Mouse (Mus musculus) natural killer cell, adult 2 months (primary cell): ENCODE measurements around the gene Nrxn3.

Experiments used
- DNase-seq, 2 experiments: peaks; one replicate each; pipeline ENCODE4 v3.0.0; 2022; ENCODE audit warnings: low spot score in 2 of 2

The Nrxn3 gene

DNA sequence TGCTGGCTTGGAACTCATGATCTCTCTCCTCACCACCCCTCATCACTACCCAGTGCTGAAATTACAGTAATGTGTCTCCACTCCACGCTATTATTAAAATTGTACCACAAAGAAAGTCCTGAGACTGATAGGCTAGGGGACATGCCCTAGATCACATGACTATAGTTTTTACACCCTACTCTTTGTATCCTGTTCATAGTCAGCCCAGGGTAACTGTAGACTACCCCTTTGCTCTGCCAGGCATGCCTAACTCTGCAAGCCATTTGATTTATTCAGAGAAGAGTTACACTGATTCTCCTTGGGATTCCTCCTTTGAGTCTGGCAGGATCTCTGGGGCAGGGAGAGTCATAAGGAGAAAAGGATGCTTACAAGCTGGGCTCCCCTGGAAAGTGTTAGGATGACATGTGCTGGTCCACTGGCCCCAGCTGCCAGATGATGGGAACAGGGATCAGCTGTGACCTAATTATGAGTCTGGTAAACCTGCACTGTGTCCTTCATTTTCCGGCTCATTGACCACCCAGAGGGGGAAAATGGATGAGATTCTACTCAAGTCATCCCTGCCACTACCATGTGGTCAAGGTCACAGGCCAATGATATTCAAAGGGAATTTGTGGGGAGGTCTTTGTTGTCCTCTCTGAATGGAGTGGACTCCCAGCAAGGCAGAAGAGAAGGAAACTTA lies 318.9 kb downstream of the Nrxn3 start:
- DNase-seq: no peak

DNA sequence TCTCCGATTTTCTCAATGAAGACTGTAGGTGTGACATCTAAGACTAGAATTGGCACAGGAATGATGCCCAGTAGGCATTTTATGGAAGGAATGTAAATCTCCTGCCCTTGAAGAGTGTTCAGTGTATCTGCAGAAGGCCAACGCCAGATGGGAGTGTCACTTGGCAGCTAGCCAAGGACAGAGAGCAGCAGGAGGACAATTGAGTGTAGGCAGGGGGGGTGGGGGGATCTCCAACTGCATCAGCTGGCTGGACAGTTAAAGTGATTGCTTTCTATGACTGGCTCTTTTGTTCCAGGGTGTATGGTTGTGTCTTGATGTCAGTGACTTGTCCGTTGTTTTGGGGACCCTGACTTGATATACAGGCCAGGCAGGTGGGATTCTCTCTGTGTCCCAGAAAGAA lies 326.6 kb downstream of the Nrxn3 start:
- no peak for DNase-seq

DNA sequence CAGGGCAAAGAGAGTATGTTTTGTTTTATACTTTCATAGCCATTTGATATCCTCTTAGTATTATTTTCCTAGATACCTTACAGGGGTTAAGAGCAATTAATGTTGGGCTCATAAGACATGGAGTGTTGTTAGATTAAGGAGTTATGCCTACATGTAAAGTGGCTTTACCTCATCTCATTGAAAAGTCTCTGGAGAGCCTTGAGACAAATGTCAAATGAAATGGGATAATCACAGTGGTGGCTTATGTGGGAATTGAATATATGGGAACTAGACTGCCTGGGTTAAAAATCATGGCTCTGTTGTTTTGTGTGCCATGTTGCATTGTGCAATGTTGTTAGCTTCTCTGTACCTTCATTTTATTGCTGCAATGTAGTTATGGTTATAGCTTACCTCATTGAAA lies 327.0 kb downstream of the Nrxn3 start:
- DNase-seq: no peak

DNA sequence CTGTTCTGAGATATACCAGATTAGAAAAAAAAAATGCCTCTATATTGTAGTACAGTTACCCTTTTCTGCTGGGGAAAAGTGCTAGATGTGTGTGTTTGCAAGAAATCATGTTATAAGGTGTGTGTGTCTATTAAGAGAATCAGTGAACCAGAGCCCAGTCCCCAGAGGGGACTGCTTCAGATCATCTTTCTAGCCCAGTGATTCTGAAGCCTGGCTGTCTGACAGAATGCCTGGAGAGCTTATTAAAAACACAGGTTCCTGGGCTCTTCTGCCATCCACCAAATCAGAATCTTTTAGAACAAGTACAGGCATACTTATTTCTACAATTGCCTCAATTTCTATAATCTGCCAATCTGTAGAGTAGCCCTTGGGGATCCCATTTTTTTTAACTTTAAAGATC lies 349.8 kb downstream of the Nrxn3 start:
- DNase-seq: no peak

DNA sequence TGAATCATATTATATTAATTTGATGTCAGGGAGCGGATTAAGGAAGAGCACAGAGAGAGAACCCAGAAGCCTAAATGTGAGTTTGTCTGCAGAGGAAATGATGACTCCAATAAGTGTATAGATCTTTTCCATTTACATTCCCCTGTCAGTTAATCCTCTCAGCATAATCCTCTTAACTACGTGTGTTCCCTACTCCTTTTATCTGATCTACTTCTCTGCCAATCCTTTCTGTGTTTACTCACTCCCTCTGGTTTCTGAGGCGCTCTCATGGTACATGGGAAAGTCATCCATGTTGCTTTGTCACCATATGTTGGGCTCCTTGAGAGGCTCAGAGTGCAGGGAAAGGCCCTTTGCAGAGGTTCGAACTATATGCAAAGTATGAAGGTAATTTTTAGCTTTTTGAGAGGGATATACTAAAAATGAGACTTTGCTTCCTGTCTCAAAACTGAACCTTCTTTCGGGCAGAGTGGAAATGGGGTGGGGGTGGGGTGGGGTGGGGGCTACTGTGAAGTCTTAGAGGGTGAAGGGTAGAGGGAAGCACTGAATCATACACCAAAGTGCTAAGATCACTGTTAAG lies 350.6 kb downstream of the Nrxn3 start:
- no peak for DNase-seq

DNA sequence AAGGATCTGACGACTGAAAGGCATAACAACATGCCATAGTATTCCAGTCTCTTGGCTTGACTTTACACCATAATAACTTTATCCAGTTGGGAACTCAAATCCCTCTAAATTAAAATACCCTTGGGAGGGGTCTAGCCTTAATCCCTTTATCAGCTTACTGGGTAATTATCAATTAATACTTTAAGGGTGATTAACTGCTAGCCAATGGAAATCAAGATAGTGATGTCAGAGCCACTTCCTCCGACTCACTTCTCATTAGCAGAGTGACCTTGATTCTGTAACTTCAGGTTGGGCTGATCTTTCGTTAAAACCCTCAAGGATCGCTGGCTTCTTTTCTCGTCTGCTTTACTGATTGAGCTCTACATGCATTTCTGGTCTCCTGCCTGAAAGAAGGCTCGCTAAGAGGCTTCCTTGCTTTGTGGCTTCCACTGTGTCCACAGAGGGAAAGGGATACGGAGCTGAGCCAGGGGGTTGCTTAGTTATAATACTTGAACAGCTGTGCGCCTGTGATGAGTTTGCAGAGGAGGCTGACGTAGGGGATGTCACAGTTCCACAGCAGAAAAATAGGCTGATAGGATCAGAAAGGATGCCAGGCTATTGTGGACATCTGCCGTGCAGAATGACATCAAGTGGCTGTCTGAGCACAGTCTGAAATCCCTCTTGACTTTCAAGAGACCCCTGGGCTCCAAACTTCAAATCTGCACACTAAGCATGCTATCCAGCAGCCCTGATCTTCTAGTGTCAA lies 352.0 kb downstream of the Nrxn3 start:
- DNase-seq: no peak

DNA sequence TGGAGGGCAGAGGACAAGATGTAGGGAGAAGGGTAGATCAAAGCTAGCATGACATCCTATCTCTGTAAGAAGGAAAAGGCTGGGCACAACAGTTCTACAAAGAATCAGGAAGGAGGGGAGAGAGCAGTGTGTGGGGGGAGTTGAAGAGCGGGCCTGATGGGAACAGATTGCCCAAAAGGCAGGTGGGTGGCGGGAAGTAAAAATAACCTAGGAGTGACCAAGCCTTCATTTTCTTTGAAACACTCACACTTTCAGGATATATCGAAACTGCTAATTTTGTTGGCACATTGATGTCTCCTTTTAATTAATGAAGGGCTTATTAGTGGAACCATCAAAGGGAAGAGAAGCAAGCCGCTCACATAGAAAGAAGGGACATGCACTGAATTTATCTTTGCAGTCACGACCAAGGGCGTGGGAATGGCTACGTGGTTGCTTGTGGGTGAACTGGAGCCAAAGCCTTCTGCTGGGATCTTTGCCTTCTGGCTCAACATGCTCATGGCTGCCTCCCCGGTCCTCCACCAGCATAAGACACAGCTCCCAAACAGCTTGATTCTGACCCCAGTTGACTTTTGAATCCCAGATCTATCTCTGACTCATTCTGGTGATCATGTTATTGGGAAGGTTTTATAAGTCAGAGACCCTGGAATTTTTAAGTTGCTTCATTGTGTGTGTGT lies 371.3 kb downstream of the Nrxn3 start:
- no peak for DNase-seq

DNA sequence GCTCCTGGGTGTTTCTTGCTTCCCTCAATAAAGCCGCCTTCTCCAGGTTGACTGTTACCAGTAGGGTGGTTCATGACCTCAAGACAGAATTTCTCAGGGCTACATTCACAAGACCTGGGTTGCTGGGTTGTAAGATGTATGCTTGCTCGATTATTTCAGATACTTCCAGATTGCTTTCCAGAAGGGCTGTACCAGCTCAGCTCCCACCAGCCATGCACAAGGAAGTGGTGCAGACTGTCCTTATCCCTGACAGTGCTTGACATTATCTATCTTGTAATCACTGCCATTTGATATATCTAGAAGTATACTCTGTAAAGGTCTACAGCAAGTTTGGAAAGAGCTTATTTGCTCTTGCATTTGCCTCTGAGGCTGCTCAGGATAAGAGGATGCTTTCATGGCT lies 374.9 kb downstream of the Nrxn3 start:
- DNase-seq: no peak

DNA sequence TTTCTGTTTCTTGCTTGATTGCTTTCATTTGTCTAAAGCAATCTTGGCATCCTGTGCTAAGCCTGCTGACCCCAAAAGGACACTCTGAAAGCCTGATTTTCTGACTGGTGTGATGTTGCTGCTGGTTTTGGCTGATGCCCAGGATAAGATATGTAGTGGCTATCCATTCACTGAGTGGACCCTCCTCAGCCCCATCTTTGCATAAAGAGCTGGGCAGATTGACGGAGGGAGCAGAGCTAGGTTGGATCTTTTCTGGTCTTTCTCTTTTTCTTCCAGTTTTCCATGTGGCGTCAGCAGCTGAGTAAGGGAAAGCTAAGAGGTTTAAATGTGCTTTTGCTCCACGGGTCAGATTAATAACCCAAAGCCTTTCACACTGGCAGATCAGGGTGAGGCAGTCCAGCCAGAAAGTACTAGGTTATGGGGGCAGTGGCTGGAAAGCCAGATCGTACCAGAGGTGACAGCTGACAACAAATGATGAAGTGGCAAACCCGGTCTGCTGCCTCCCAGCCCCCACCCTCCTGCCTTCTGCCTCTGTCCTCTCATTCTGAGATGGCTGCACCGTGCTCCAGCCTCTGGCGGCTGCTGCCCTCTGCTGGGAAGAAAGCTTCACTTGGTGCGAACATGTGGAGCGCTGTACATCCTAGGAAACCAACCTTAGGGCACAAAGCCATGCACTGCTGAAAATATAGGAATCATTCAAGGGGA lies 383.5 kb downstream of the Nrxn3 start:
- no peak for DNase-seq

DNA sequence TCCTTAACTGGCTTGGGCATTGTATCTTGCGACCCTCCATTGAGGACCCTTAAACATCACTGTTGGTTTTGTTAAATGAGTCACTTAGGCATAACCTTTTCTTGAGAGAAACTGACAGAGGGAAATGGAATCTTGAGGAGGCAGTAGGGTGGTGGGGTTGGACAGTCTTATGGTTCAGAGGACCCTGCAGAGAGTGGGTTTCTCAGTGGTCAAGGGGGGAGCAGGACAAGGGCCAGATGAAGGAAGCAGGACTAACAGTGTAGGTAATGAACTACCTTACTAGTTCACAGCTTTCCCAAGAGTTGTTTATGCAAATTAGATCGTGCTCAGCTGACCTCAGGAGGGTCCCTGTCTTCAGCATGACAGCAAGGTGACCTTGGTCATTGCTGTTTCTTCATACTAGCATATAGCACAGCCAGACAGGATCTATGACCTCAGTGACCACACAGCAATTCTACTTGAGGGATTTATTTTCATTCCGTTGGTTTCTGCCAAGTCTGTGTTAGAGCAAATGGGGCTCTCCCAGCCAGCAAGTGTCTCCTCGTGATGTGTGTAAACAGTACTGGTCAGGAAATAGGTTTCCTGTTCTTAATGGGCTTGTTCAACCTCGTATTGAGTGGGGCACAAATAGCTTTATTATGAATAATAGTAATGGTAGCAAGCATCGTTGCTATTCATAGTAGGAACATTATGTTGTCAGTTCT lies 384.4 kb downstream of the Nrxn3 start:
- no peak for DNase-seq

DNA sequence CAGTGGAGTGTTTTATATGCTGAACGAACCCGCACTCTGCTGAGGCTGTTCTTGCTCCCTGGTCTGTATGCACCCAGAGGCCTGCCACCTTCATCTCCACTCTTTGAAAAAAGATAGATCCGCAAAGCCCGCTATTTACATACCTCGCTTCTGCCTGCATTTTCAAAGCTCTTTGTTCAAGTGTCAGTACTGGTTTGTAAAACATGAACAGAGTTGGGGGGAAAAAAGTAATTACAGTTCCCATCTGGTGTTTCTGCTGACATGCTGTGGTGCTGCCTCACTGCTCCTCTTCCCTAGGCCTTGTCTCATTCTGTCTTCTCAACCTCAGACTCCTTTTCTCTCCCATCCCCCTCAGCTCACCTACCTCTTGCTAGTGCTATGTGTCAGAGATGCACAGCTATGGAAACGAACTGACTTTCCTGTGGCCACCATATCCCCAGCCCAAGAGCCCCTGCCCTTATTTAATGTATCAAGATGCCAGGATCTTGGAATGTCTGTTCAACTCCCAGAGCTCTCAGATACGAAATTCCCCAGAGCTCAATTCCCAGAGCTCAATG lies 387.2 kb downstream of the Nrxn3 start:
- no peak for DNase-seq

DNA sequence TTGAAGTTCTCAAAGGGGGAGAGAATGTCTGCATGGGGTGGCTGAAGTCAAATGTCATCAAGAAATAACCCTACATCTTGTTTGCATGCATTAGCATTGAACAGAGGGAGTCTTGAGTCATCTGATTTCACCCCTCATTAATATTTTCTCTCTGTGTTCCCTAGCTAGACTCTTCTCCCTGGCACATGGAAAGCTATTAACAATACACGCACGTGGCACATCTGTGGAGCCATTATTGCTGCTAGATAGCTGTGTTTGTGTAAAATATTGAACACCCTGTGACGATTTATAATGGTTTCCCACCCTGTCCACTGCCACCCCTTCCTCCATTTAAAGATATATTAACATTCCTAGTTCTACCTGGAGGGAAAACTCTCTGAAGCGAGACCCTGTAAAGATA lies 405.9 kb downstream of the Nrxn3 start:
- DNase-seq: no peak

DNA sequence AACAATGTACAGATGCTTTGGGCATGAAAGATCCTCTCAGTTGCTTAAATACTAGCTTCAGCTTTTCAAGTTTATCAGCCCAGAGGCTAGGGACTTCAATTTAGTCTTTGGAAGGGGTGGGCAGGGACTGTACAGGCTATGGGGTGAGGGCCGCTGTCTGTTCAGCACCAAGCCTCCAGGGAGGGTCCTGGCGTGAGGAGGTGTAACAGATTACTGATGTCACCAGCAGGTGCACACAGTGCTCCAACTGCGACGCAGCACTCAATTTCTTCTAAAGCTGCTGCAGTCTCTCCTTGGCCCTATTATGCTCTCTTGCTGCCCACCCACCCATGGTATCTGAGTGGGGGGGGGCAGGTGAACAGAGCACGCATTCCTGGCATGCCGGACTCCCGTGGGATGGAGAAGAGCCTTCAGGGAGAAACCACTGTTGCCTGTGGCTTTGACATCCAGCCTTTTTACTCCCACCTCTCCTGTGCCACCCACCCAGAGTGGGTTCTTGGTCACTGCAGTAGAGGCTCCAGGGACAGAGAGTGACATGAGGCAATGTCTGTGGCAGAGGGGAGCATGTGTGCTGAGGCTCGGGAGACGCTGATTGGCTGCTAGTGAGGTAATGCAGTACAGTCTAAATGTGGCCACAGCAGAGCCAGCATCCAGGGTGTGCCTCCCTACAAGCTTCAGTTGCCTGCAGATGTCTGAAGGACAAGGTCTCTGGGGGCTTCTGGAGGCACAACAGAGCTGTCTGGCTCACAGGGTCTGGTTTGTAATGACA lies 406.6 kb downstream of the Nrxn3 start:
- DNase-seq: no peak

DNA sequence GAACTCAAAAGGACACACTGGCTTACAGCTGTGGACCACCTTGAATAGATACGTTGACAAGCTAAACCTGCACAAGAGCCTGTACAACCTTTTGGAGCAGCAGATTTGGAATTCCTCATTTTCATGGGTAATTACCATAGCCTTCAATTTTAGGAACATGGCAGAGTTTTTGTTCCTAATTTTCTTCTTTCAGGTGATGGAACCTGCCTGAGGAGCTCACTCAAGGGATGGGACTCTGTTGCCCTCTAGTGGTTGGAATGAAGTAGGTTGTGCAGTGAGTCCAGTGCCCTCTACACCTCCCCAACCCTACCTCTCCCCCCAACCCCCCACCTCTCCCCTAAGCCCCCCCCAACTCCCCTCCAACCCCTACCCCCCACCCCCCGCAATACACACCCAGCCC lies 411.7 kb downstream of the Nrxn3 start:
- DNase-seq: no peak

DNA sequence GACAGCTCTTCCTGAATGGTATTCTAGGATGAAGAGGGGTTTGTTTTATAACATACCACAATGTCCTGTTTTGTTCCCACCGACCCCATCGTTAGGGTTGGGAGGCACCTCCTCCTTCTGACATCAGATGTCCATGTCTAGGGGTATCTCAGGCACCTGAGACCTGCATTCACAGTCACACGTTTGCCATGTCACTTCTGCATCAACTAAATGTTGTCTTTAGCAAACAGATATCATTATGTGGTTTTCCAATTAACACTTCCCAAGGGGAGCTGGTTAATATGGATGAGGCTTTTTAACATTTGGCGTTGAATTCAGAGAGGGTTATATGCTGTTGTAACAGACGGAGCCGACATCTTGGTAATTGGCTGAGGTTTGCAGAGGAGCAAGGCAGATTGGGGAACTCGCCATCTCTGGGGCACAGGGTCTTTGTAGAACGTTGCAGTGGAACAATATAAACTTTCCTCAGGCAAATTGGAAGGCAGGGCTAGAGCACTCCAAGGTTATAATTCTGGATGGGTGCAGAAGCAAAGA lies 412.2 kb downstream of the Nrxn3 start:
- no peak for DNase-seq

DNA sequence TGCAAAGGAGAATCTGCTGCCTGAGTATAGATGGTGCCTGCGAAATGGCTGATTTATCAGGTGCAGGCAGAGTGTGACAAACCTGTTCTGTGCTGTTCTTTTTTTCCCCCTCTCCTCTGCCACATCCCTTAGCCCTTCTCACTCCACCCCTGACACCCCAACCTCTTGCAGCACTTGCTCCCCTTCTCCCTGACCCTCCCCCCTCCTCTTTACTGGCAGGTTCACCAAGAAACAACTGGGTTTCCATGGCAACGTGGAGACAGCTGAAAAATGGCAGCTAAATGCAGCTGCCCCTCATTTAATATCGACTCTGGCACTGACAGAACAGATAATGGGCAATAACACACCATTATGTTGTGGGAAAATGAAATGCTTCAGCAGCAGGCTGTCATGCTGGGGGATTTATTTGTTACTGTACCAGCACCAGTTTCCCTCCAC lies 426.3 kb downstream of the Nrxn3 start:
- DNase-seq: no peak

DNA sequence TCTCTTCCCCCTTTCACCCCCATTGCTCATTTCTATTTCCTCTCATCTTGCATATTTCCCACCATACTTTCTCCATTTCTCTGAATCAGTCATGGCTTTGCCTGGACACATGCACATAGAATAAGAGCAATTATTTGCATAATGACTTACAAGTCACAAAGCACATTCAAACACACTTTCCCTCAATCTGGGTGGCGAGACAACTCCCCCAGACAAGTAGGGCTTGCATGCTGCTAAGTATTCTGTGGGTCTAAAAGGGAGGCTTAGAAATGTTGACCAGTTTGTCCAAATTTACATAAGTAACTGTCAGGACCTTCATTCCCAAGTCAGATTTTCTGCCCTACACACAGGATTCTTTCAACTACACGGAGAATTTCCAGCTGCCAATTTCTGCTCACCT lies 426.8 kb downstream of the Nrxn3 start:
- DNase-seq: no peak

DNA sequence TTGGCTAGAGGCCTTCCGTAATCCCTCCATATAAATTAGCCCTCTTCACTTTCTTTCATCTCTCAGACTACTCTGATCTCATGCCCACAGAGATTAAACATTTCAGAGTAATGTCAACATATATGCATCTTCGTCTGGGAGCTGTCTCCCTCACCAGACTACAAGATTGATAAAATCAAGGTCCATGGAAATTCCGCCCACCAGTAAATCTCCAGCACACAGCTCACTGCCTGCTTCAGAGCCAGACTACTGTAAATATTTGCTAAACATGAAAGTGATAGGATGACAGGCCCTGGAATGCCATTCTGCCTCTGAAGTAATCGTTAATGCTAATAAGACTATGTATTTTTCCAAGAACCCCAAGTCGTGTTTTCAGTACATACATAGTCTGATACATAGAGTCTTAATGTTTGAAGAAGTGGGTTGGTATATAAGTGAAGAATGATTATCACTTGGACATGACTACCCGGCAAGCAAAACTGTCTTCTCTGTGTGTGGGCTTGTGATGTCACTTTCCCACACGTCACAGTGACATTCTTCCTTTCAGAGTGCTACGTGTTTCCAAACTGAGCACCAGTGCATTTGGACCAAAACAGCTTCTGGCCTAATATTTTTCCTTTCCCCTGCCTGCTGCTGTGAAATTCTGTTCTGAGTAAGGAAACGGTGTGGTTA lies 433.5 kb downstream of the Nrxn3 start:
- no peak for DNase-seq

DNA sequence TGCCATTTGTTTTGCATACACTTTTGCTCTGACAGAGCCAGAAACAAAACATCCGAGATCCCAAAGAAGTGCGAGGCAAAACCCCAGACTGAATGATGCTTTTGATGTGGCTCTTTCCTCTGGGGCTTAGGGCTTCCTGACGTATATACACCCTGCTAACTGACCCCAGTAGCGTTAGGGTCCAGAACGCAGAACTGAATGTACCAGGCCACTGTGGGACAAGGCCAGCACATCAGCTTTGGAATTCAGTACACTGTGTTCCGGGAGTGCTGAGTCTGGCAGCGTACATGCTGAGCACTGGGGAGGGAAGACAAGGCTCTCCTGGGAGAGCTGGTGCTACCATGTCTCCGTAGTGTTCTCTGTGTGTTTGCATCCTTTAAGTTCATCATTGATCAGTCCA lies 436.7 kb downstream of the Nrxn3 start:
- DNase-seq: no peak
